Mouse (Mus musculus) bone marrow macrophage, adult 2 months (primary cell): ENCODE results near the gene 4930407I10Rik. TPM values are rescaled to one million over a fixed set of nuclear protein-coding genes. Genes with fewer than 3 reads are reported as not detected.

Experiments used
- H3K27ac ChIP-seq: 2 replicates; pipeline ENCODE4 v1.5.1; 2012; ENCODE audit warnings: low read depth, low read length; ENCODE audit not compliant: insufficient read depth
- H3K4me1 ChIP-seq: 2 replicates; pipeline ENCODE4 v1.6.1; 2012; ENCODE audit warnings: low read length; ENCODE audit not compliant: control insufficient read depth, insufficient read depth
- H3K4me3 ChIP-seq: 2 replicates; pipeline ENCODE4 v1.5.1; 2012; ENCODE audit warnings: mild to moderate bottlenecking, low read length, moderate library complexity; ENCODE audit not compliant: insufficient read depth
- CTCF ChIP-seq: IDR thresholded peaks from 2 replicates; pipeline ENCODE4 v1.5.1; 2012; ENCODE audit warnings: low read depth, mild to moderate bottlenecking, low read length, moderate library complexity
- POLR2A ChIP-seq: IDR thresholded peaks from 2 replicates; pipeline ENCODE4 v1.6.1; 2012; ENCODE audit warnings: mild to moderate bottlenecking, low read depth, low read length, borderline replicate concordance
- polyA plus RNA-seq: library from polyadenylated mRNA; stranded (reverse); fragments of >200 nt; gene quantifications from 2 replicates; pipeline ENCODE4 v1.2.4, GENCODE M21; 2012; ENCODE audit not compliant: missing spikeins, insufficient read depth, insufficient read length

The 4930407I10Rik gene
- polyA plus RNA-seq, 1 experiment = not detected

DNA sequence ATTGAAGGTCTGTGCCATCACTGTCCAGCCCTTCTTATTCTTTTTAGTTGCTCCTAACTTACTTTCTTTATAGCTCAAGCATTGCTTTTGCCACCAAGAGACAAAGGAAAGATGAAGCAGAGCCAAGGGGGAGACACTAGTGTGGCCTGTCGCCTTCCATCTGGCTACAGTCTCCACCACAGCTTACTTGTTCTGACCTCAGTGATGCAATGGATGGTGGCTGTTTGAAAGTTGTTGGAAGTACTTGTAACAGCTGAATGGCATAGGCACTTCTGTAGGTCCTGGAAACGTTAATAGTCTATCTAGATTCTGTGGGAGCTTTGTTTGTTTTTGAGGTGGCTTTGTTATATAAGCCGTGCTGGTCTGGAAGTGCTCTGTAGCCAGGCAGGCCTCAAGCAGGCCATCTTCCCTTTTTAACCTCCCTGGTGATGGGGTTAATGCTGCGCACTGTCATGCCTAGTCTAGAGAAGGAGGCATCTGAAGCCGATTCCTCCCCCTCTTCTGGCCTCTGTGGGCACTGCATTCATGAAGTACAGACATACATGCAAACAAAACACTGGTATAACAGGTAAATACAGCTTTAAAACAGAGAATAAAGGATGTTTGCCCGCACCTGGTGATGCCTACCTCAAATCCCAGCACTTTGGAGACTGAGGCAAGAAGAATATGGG lies 34.9 kb upstream of the 4930407I10Rik start:
- Histone ChIP-seq H3K4me1 (0 out of 2 replicates have a peak, but pooled peaks cover under 1% of the 10 kb centered on the region), H3K27ac (no peak overlapping the region), H3K4me3 (no peak overlapping the region)
- TF ChIP-seq CTCF = no peak
- TF ChIP-seq POLR2A = no peak

DNA sequence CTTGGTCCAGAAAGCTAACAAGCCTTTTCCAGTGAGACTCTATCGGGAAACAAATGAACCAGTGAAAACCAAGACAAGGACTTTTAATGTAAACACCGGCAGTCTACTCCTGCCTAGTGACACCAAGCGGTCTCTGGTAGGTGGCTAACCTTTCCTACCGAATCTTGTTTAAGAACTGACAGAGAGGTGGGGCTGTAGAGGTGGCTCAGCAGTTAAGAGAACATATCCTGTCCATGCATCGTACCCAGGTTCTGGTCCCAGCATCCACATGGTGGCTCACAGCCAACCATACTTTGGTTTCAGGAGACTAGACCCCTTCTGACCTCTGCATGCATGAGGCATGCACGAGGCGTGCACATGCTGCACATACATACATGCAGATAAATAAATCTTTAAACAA lies 31.7 kb upstream of the 4930407I10Rik start:
- no peak overlapping the region for H3K4me3 ChIP-seq
- no peak overlapping the region for H3K27ac ChIP-seq
- H3K4me1 ChIP-seq = no peaks in the 10 kb centered on the region
- TF ChIP-seq CTCF (no peak), POLR2A (no peak)

DNA sequence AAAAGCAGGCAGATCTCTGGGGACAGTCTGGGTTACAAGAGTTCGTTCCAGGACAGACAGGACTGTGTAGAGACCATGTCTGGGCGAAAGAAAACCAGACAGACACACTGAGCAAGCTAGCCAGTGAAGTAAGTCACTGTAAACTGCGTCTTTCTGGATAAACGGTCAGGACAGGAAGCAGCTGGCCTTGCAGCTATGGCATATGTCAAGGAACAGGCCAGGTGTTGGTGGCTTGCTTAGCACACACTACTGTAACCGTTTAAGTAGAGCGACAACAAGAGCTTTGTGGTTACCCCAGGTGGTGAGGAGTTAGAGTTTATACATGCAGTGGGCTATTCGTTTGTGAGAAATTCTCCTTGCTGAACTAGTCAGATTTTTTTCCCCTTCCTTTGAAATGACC lies 31.2 kb upstream of the 4930407I10Rik start:
- Histone ChIP-seq H3K4me3 (no peak overlapping the region), H3K27ac (no peak overlapping the region), H3K4me1 (no peaks in the 10 kb centered on the region)
- no peak for TF ChIP-seq POLR2A
- no peak for TF ChIP-seq CTCF

DNA sequence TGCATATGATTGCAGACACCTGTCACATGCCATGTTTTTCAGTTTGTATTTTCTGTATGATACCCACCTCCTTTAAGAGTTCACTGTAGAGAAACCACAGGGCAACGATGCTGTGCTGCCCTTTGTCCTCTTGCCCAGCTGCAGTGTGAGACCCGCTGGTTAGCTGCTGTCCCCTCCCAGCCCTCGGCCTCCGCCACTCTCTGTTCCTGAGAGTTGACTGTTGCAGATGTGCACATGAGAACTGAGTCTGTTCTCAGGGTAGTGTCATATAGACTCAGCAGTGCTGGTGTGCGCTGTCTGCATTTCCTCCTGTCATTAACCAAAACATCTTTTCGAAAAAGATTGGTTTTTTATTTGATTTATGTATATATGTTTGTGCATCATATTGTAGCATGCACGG lies 26.6 kb upstream of the 4930407I10Rik start:
- TF ChIP-seq POLR2A (no peak), CTCF (no peak)
- H3K4me3 ChIP-seq = no peak overlapping the region
- H3K27ac ChIP-seq = no peak overlapping the region
- no peaks in the 10 kb centered on the region for H3K4me1 ChIP-seq

DNA sequence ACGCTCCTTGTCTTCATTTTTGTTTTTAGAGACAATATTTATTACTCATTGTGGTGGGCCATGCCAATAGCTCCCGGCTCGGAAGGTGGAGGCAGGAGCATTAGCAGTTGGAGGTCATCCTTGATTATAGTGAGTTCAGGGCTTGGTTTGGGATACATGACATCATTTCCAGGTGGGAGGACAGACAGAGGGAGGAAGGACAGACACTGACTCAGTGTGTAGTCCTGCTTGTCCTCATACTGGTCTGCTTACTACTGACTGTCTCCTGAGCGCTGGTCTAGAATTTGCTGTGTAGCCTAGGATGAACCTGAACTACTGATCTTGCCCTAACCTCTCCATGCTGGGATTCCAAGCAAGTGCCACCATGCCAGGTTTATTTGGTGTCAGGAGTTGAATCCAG lies 25.2 kb upstream of the 4930407I10Rik start, which contains the start of gene Desi1:
Desi1 (minus strand) TSS at position 101 of the 400 bp plus-strand sequence.
- H3K4me1 ChIP-seq = no peaks in the 10 kb centered on the region
- no peak within 1 kb of the TSS for H3K4me3 ChIP-seq
- TF ChIP-seq CTCF (no peak), POLR2A (no peak)
- no peak within 1 kb of the TSS for H3K27ac ChIP-seq

DNA sequence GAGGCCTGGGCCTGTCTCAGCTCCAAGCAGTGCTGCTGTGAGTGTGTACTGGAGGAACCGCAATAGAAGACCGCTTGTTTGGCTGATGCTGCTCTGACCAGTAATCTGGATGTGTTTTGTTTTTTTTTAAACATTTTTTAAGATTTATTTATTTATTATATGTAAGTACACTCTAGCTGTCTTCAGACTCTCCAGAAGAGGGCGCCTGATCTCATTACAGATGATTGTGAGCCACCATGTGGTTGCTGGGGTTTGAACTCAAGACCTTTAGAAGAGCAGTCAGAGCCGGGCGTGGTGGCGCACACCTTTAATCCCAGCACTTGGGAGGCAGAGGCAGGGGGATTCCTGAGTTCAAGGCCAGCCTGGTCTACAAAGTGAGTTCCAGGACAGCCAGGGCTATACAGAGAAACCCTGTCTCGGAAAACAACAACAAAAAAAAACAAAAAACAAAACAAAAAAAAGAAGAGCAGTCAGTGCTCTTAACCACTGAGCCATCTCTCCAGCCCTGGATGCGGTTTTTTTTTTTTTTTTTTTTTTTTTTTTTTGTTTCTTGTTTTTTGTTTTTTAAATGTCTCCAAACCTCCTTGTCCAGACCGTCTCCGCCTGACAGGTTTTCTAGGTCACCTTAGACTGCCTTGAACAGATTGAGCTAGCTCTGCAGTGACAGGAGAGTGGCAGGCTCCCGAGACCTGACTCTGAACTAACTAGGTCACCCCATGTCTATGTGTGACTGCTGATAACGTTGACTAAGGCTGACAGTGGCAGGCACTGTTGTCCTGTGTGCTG lies 22.9 kb upstream of the 4930407I10Rik start:
- Histone ChIP-seq H3K27ac (no peak overlapping the region), H3K4me1 (no peaks in the 10 kb centered on the region), H3K4me3 (no peak overlapping the region)
- TF ChIP-seq CTCF (no peak), POLR2A (no peak)

DNA sequence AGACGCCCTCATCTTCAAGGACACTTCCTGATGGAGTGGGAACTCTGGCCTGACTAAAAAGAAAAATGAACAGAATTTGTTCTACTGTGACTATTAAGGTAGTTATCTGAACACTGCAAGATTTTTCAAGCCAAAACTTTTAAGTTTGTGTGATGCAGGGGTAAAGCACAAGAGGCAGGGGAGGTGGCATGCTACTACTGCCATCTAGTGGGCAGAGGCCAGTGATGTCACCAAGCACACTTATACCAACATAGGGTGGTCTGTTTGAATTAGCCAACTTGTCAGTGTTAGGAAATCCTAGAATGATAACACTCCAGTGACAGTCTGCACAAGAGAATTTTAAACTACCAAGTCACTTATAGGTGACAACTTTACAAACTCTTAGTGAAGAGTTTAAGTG lies 18.3 kb upstream of the 4930407I10Rik start:
- no peak overlapping the region for H3K27ac ChIP-seq
- TF ChIP-seq CTCF = peak; percentile 82
- TF ChIP-seq POLR2A = no peak
- no peak overlapping the region for H3K4me3 ChIP-seq
- peaks cover 9% of the 10 kb centered on the region for H3K4me1 ChIP-seq

DNA sequence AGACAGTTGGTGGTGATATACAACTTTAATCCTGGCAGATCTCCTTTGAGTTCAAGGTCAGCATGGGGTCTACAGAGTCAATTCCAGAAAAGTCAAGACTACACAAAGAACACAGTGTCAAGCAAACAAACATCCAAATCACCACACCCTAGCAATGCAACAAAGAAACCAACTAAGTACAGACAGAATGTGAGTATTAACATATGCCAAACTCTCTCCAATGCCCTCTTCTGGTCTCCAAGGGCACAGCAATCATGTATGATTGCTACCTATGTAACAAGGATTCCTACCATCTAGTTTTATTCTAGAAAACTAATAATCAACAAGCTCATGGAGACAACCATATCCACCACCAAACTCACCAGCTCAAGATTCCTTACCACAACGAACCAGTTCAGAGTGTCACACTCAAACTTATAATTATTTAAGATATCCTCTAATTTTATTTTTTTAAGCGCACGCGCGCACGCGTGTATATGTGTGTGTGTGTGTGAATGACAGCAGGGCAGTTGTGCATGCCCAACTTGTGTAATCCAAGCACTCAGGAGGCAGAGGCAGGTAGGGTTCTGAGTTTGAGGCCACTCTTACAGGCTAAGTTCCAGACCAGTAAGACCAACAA lies 14.7 kb upstream of the 4930407I10Rik start:
- Histone ChIP-seq H3K4me1 (peaks cover 9% of the 10 kb centered on the region), H3K4me3 (no peak overlapping the region), H3K27ac (no peak overlapping the region)
- TF ChIP-seq CTCF = no peak
- TF ChIP-seq POLR2A = no peak

DNA sequence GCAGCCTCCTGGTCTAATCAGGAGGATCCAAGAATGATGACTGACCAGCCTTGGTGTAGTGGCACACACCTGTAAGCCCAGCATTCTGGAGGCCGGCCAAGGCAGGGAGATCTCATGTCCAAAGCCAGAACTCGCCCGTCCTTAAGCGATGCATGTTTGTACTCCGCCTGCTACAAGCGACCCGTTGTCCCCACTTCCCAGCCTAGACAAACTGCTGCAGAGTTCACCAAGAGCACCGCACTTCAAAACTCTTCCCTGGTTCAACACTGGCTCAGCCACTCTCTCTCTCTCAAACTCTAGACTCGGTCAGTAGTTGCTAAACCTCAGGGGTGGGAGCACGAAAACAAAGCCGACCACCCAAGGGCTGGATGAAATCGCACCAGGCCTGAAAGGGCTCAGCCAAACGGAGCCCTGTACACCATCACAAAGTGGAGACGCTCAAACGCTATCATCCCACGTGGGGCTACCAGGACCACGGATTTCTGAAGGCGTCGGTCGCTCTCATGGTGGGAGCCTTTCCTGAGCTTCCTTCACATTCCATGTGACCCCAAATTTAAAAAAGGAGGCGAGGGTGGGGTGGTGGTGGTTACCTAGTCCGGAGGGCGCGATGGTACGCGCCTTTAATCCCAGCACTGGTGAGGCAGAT lies 12.6 kb upstream of the 4930407I10Rik start:
- TF ChIP-seq CTCF (no peak), POLR2A (no peak)
- H3K27ac ChIP-seq = peak overlapping the region; percentile 54
- H3K4me1 ChIP-seq = peaks cover 9% of the 10 kb centered on the region
- H3K4me3 ChIP-seq = peak overlapping the region; percentile 91
